Mouse (Mus musculus) neutrophil, adult 59 days (primary cell): Measurements from ENCODE around the gene Olfr921. TPM values are rescaled to one million over a fixed set of nuclear protein-coding genes. Genes with fewer than 3 reads are reported as not detected.

ENCODE experiments used
- total RNA-seq, 2 experiments: library from RNA; stranded (reverse); gene quantifications; 1 replicate in 1 of 2; 2 replicates in 1 of 2; pipeline ENCODE4 v1.2.4; 2023

Gene Olfr921
- total RNA-seq: not detected

GRCm38 (mm10) chr9:38772768-38773167 lies at the start of gene Olfr921:
Gene Olfr921 (plus strand): TSS chr9:38773068.

DNA sequence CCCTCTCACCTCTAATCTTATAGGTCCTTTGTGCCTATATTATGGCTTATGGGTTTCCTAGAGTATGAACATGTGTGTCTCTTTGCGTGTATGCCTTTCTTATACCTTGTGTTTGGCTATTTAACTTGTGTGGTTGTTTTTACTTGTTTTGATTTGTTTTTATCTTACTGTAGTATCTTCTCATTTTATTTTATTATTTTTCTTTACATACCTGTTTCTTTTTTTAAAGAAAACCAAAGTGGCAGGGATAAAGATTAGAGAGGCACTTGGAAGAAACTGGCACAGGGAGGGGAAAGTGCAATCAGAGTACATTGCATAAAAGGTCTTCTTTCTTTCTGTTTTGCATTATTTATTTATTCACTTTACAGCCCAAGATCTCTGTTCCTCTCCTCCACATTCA lies 20.9 kb upstream of the Olfr921 start, which contains the start of gene Olfr920:
TSS of gene Olfr920 (plus strand) at position 301 of the 400 bp plus-strand sequence.

GRCm38 (mm10) chr9:38814314-38814713 lies 41.4 kb downstream of the Olfr921 start, which contains the start of gene Olfr922:
Gene Olfr922 (plus strand): TSS chr9:38814614.

GRCm38 (mm10) chr9:38826245-38826644 lies 53.4 kb downstream of the Olfr921 start, which contains the start of gene Olfr923:
Gene Olfr923 (plus strand): TSS chr9:38826545.

Other genes starting within 250 kb of the Olfr921 start
- gene Olfr910, start 235.2 kb upstream of the Olfr921 start, total RNA-seq: not detected
- not detected for gene Olfr912, start 192.9 kb upstream of the Olfr921 start, total RNA-seq
- gene Olfr913, start 180.3 kb upstream of the Olfr921 start, total RNA-seq: not detected
- gene Olfr914, start 168.0 kb upstream of the Olfr921 start, total RNA-seq: not detected
- gene Olfr916, start 113.2 kb upstream of the Olfr921 start, total RNA-seq: not detected
- not detected for gene Olfr917, start 107.2 kb upstream of the Olfr921 start, total RNA-seq
- not detected for gene Olfr918, start 98.5 kb upstream of the Olfr921 start, total RNA-seq
- not detected for gene Olfr919, start 69.4 kb upstream of the Olfr921 start, total RNA-seq
- gene Vwa5a, start 54.8 kb upstream of the Olfr921 start, total RNA-seq: 10 to 100 TPM; 20.1 to 32.2 TPM
- gene Olfr920, start 20.8 kb upstream of the Olfr921 start, total RNA-seq: under 1 TPM; 0.07 to 0.18 TPM
- gene Olfr922, start 41.5 kb downstream of the Olfr921 start, total RNA-seq: not detected
- gene Olfr923, start 53.5 kb downstream of the Olfr921 start, total RNA-seq: not detected
- gene Olfr924, start 71.4 kb downstream of the Olfr921 start, total RNA-seq: not detected
- not detected for gene Olfr26, start 82.0 kb downstream of the Olfr921 start, total RNA-seq
- not detected for gene Olfr926, start 104.1 kb downstream of the Olfr921 start, total RNA-seq
- not detected for gene Olfr930, start 156.7 kb downstream of the Olfr921 start, total RNA-seq
- gene Olfr933, start 199.2 kb downstream of the Olfr921 start, total RNA-seq: not detected
- not detected for gene Olfr934, start 215.2 kb downstream of the Olfr921 start, total RNA-seq
- gene Olfr935, start 226.6 kb downstream of the Olfr921 start, total RNA-seq: not detected